Mouse (Mus musculus): ENCODE data around the gene Vdac2. TPM values are rescaled to one million over a fixed set of nuclear protein-coding genes. Genes with fewer than 3 reads are reported as not detected.

Vdac2 gene
- polyA plus RNA-seq, 1 experiment from 2014 or later: 355 TPM

- peak; percentile 28 for DNase-seq (ENCODE audit: low spot score)
- Histone ChIP-seq H3K27me3 (ENCODE audit: insufficient read depth, low read length) (no peaks in the 10 kb centered on the region), H3K27ac (no peak overlapping the region), H3K4me2 (ENCODE audit: low read length) (no peak overlapping the region), H3K4me3 (replicated peaks; ENCODE audit: low read depth, low read length) (no peak overlapping the region), H3K9me3 (replicated peaks; ENCODE audit: low read length) (no peaks in the 10 kb centered on the region), H3K9ac (ENCODE audit: low read depth, low read length) (no peak overlapping the region), H3K36me3 (ENCODE audit: insufficient read depth, low read length) (no peaks in the 10 kb centered on the region), H3K4me1 (replicated peaks; ENCODE audit: insufficient read depth, low read length) (no peaks in the 10 kb centered on the region)
- WGBS: 55% methylated on average over 3 of the region's 3 CpGs
- no peak for TF ChIP-seq CTCF (IDR thresholded peaks at IDR 0.05; ENCODE audit: low read depth)
- peak; percentile 52; the same call in 1 of the 2 replicates for ATAC-seq (replicated peaks; ENCODE audit: low FRiP score, low read depth)
Observed at GRCm38 (mm10) chr14:21806631-21807160, 18.3 kb upstream of the Vdac2 start.

GRCm38 (mm10) chr14:21808208-21808922 is 16.7 kb upstream of the Vdac2 start:
- WGBS: 72% methylated on average over 8 of the region's 8 CpGs
- no peak overlapping the region for H3K27ac ChIP-seq

GRCm38 (mm10) chr14:21809418-21809817 is 15.6 kb upstream of the Vdac2 start:
- Histone ChIP-seq H3K4me1 (replicated peaks; ENCODE audit: insufficient read depth, low read length) (no peaks in the 10 kb centered on the region), H3K27me3 (ENCODE audit: insufficient read depth, low read length) (no peaks in the 10 kb centered on the region), H3K36me3 (ENCODE audit: insufficient read depth, low read length) (no peaks in the 10 kb centered on the region), H3K27ac (no peak overlapping the region), H3K9ac (ENCODE audit: low read depth, low read length) (no peak overlapping the region), H3K9me3 (replicated peaks; ENCODE audit: low read length) (no peaks in the 10 kb centered on the region), H3K4me2 (ENCODE audit: low read length) (no peak overlapping the region), H3K4me3 (replicated peaks; ENCODE audit: low read depth, low read length) (no peak overlapping the region)
- DNase-seq (ENCODE audit: low spot score) (no peak), ATAC-seq (replicated peaks; ENCODE audit: low FRiP score, low read depth) (no peak)
- WGBS: 85% methylated on average over 2 of the region's 2 CpGs
- TF ChIP-seq CTCF (IDR thresholded peaks at IDR 0.05; ENCODE audit: low read depth): no peak

More at GRCm38 (mm10) chr14:21808208-21808922, 16.7 kb upstream of the Vdac2 start:
- H3K36me3 ChIP-seq (ENCODE audit: insufficient read depth, low read length): no peaks in the 10 kb centered on the region
- no peak for TF ChIP-seq CTCF (IDR thresholded peaks at IDR 0.05; ENCODE audit: low read depth)
- H3K27me3 ChIP-seq (ENCODE audit: insufficient read depth, low read length): no peaks in the 10 kb centered on the region
- H3K4me3 ChIP-seq (replicated peaks; ENCODE audit: low read depth, low read length): no peak overlapping the region
- ATAC-seq (replicated peaks; ENCODE audit: low FRiP score, low read depth) (no peak), DNase-seq (ENCODE audit: low spot score) (no peak)
- H3K9ac ChIP-seq (ENCODE audit: low read depth, low read length): no peak overlapping the region
- H3K4me1 ChIP-seq (replicated peaks; ENCODE audit: insufficient read depth, low read length): no peaks in the 10 kb centered on the region
- no peak overlapping the region for H3K4me2 ChIP-seq (ENCODE audit: low read length)
- H3K9me3 ChIP-seq (replicated peaks; ENCODE audit: low read length): no peaks in the 10 kb centered on the region

DNA sequence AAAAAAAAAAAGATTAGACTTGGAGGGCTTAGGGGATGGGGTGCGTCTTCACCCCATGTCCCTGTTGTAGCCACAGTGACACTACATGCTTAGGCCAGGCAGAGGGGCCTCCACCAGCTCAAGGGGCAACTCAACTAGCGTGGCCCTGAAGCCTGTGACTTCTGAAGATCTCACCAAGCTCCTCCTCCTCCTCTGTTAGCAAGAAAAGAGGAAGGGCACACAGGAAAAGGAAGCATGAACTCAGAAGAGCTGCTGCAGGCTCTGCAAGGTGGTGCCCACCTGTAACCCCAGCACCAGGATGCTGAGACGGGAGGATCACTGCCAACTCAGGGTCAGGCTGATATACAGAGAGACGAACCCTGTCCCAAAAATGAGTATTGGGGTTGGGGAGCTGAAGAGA is 13.7 kb upstream of the Vdac2 start:
- Histone ChIP-seq H3K9me3 (replicated peaks; ENCODE audit: low read length) (no peaks in the 10 kb centered on the region), H3K4me3 (replicated peaks; ENCODE audit: low read depth, low read length) (no peak overlapping the region), H3K4me1 (replicated peaks; ENCODE audit: insufficient read depth, low read length) (no peaks in the 10 kb centered on the region), H3K9ac (ENCODE audit: low read depth, low read length) (no peak overlapping the region), H3K27me3 (ENCODE audit: insufficient read depth, low read length) (no peaks in the 10 kb centered on the region), H3K36me3 (ENCODE audit: insufficient read depth, low read length) (no peaks in the 10 kb centered on the region), H3K27ac (no peak overlapping the region), H3K4me2 (ENCODE audit: low read length) (no peak overlapping the region)
- DNase-seq (ENCODE audit: low spot score) (no peak), ATAC-seq (replicated peaks; ENCODE audit: low FRiP score, low read depth) (no peak)
- WGBS: 89% methylated on average over 4 of the region's 4 CpGs
- no peak for TF ChIP-seq CTCF (IDR thresholded peaks at IDR 0.05; ENCODE audit: low read depth)

GRCm38 (mm10) chr14:21811744-21812393 is 13.2 kb upstream of the Vdac2 start:
- H3K36me3 ChIP-seq (ENCODE audit: insufficient read depth, low read length): no peaks in the 10 kb centered on the region
- DNase-seq (ENCODE audit: low spot score) (no peak), ATAC-seq (replicated peaks; ENCODE audit: low FRiP score, low read depth) (no peak)
- H3K9me3 ChIP-seq (replicated peaks; ENCODE audit: low read length): no peaks in the 10 kb centered on the region
- H3K9ac ChIP-seq (ENCODE audit: low read depth, low read length): no peak overlapping the region
- 86% methylated on average over 10 of the region's 10 CpGs for WGBS
- no peak overlapping the region for H3K4me2 ChIP-seq (ENCODE audit: low read length)
- no peak for TF ChIP-seq CTCF (IDR thresholded peaks at IDR 0.05; ENCODE audit: low read depth)
- H3K4me3 ChIP-seq (replicated peaks; ENCODE audit: low read depth, low read length): no peak overlapping the region
- H3K27ac ChIP-seq: no peak overlapping the region
- no peaks in the 10 kb centered on the region for H3K27me3 ChIP-seq (ENCODE audit: insufficient read depth, low read length)
- no peaks in the 10 kb centered on the region for H3K4me1 ChIP-seq (replicated peaks; ENCODE audit: insufficient read depth, low read length)

- Histone ChIP-seq H3K9me3 (replicated peaks; ENCODE audit: low read length) (no peaks in the 10 kb centered on the region), H3K4me3 (replicated peaks; ENCODE audit: low read depth, low read length) (no peak overlapping the region), H3K4me1 (replicated peaks; ENCODE audit: insufficient read depth, low read length) (no peaks in the 10 kb centered on the region), H3K4me2 (ENCODE audit: low read length) (no peak overlapping the region), H3K27ac (no peak overlapping the region), H3K9ac (ENCODE audit: low read depth, low read length) (no peak overlapping the region), H3K27me3 (ENCODE audit: insufficient read depth, low read length) (no peaks in the 10 kb centered on the region), H3K36me3 (ENCODE audit: insufficient read depth, low read length) (no peaks in the 10 kb centered on the region)
- TF ChIP-seq CTCF (IDR thresholded peaks at IDR 0.05; ENCODE audit: low read depth): peak; percentile 73
- DNase-seq (ENCODE audit: low spot score): peak; percentile 73
- 21% methylated on average over 14 of the region's 14 CpGs for WGBS
- no peak for ATAC-seq (replicated peaks; ENCODE audit: low FRiP score, low read depth)
Observed at GRCm38 (mm10) chr14:21812590-21813162, 12.4 kb upstream of the Vdac2 start.
